Mouse (Mus musculus): ENCODE measurements around the gene Eipr1.

GRCm38 (mm10) chr12:28859495-28860263, 108.1 kb downstream of the Eipr1 start:
- no peak for TF ChIP-seq CTCF (IDR thresholded peaks at IDR 0.05; ENCODE audit: extremely low read depth, insufficient read length, insufficient replicate concordance, low read depth, low read length)
- TF ChIP-seq POLR2A (IDR thresholded peaks at IDR 0.05; ENCODE audit: low read depth, low read length) = no peak

Measured in small intestine, adult 2 months (tissue).